Mouse (Mus musculus): ENCODE results near the gene Elmo1. TPM values are rescaled to one million over a fixed set of nuclear protein-coding genes. Genes with fewer than 3 reads are reported as not detected.
A peak's percentile ranks its signal among the peaks of the same experiment; 100 is the strongest.

Gene Elmo1
- total and polyA plus RNA-seq, 2 experiments from 2014 or later: 35.2 to 36.4 TPM

DNA sequence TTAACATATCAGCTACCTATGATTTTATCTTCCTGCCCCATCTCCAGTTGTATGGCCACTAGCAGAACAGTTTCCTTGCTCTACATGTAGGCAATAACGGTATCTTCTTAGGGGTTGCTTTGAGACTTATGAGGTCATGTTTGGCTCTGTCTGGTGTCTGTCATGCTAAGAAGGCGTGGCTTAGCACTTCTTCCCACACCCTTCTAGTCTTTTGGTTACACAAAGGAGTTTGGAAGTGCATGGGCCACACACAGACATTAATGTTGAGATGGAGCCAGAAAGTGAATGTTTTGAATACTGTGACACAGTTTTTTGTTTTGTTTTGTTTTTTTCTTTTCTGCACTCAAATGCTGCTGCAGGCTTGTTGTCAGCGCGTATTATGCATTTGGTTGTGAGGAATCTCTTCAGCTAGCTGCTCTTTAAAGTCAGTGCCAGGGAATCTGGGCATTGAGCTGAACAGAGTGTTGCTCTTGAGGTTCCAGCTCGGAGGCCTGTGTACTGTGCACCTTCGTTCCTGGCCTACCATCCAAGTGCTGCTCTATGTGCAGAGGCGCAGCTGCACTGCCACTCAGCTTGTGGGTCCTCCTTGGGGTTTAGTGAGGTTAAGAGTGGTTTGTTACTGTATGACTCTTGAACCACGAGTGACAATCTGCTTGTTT lies 31.1 kb downstream of the Elmo1 start:
- H3K36me3 ChIP-seq (ENCODE audit: insufficient read depth, low read length): no peaks in the 10 kb centered on the region
- H3K4me2 ChIP-seq (ENCODE audit: low read depth, low read length, poor library complexity, severe bottlenecking): no peak overlapping the region
- 65% methylated on average over 8 of the region's 8 CpGs for WGBS
- no peak overlapping the region for H3K9ac ChIP-seq (replicated peaks; ENCODE audit: low read length, poor library complexity, severe bottlenecking)
- TF ChIP-seq CTCF (IDR thresholded peaks at IDR 0.05): no peak
- H3K4me3 ChIP-seq (ENCODE audit: low read depth, low read length): no peak overlapping the region
- H3K27ac ChIP-seq (ENCODE audit: low read depth, low read length): no peak overlapping the region
- peak; percentile 52 for DNase-seq (ENCODE audit: low spot score)
- ATAC-seq (ENCODE audit: low FRiP score): no peak; the same call in 1 of the 2 replicates
- H3K4me1 ChIP-seq (ENCODE audit: insufficient read depth, low read length): no peaks in the 10 kb centered on the region
- H3K9me3 ChIP-seq (ENCODE audit: low read length): no peaks in the 10 kb centered on the region
- no peaks in the 10 kb centered on the region for H3K27me3 ChIP-seq (ENCODE audit: insufficient read depth, low read length)

DNA sequence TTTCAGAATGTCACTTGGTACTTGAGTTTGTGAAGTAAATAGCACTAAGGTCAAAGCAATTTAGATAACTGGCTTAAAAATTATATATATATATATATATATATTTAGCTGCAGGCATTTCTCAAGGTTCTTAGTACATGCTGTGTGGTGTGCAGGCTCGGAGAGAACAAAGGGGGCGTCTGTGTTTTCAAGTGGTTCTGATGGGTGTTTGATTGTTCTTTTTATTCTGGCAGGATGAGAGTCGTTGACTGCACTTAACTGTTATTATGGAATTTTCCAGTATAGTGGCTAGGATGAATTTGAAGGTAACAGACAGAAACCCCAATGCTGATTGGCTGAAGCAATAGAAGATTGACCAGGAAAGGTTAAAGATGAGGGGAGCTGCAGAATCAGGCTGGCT lies 33.6 kb downstream of the Elmo1 start:
- ATAC-seq (ENCODE audit: low FRiP score) (no peak), DNase-seq (ENCODE audit: low spot score) (no peak)
- Histone ChIP-seq H3K36me3 (ENCODE audit: insufficient read depth, low read length) (no peaks in the 10 kb centered on the region), H3K4me2 (ENCODE audit: low read depth, low read length, poor library complexity, severe bottlenecking) (no peak overlapping the region), H3K9me3 (ENCODE audit: low read length) (no peaks in the 10 kb centered on the region), H3K9ac (replicated peaks; ENCODE audit: low read length, poor library complexity, severe bottlenecking) (no peak overlapping the region), H3K27me3 (ENCODE audit: insufficient read depth, low read length) (no peaks in the 10 kb centered on the region), H3K4me3 (ENCODE audit: low read depth, low read length) (no peak overlapping the region), H3K27ac (ENCODE audit: low read depth, low read length) (no peak overlapping the region), H3K4me1 (ENCODE audit: insufficient read depth, low read length) (no peaks in the 10 kb centered on the region)
- TF ChIP-seq CTCF (IDR thresholded peaks at IDR 0.05): no peak
- 69% methylated on average over 3 of the region's 3 CpGs for WGBS

DNA sequence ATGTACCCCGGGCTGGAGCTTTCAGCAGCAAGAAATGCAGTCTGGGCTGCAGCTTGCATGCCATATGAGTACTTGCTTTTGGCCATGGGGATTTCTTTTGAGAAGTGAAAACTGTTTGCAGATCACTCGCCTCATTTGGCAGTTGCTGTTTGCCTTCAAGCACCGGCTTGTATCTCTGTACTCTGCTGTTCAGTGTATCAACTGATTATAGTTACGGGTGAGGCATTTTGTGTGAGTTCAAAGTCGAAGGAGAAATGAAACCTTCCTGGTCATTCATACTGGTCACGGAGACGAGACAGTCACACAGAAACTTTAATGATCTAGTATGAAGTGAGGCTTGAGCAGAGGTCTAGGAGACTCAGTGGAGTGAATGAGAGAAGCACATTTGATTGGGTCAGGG lies 34.6 kb downstream of the Elmo1 start:
- DNase-seq (ENCODE audit: low spot score): no peak
- no peak overlapping the region for H3K27ac ChIP-seq (ENCODE audit: low read depth, low read length)
- no peak overlapping the region for H3K4me2 ChIP-seq (ENCODE audit: low read depth, low read length, poor library complexity, severe bottlenecking)
- H3K4me1 ChIP-seq (ENCODE audit: insufficient read depth, low read length): no peaks in the 10 kb centered on the region
- H3K4me3 ChIP-seq (ENCODE audit: low read depth, low read length): no peak overlapping the region
- no peaks in the 10 kb centered on the region for H3K27me3 ChIP-seq (ENCODE audit: insufficient read depth, low read length)
- ATAC-seq (ENCODE audit: low FRiP score): no peak
- no peak overlapping the region for H3K9ac ChIP-seq (replicated peaks; ENCODE audit: low read length, poor library complexity, severe bottlenecking)
- no peak for TF ChIP-seq CTCF (IDR thresholded peaks at IDR 0.05)
- WGBS: 70% methylated on average over 7 of the region's 7 CpGs
- no peaks in the 10 kb centered on the region for H3K9me3 ChIP-seq (ENCODE audit: low read length)
- no peaks in the 10 kb centered on the region for H3K36me3 ChIP-seq (ENCODE audit: insufficient read depth, low read length)

DNA sequence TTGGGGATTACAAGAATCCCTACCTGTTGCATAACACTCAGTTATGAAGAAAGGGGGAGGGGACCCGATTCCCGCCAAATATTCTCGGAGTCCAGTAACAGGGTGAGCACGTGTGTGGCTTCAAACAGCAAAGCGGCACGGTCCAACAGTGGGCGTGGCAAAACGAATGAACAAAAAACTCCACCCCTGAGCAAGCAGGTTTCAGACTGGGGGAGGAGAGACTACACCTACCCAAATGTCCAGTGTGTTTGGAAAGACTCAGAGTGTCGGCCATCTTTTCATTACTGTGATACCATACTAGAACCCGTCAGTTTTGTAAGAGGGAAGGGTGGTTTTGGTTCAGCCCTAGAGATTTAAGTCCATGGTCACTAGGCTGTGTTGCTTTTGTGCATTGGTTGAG lies 35.4 kb downstream of the Elmo1 start:
- H3K4me3 ChIP-seq (ENCODE audit: low read depth, low read length): no peak overlapping the region
- no peaks in the 10 kb centered on the region for H3K36me3 ChIP-seq (ENCODE audit: insufficient read depth, low read length)
- H3K4me2 ChIP-seq (ENCODE audit: low read depth, low read length, poor library complexity, severe bottlenecking): no peak overlapping the region
- no peak for TF ChIP-seq CTCF (IDR thresholded peaks at IDR 0.05)
- 95% methylated on average over 10 of the region's 10 CpGs for WGBS
- DNase-seq (ENCODE audit: low spot score) (no peak), ATAC-seq (ENCODE audit: low FRiP score) (no peak)
- H3K9me3 ChIP-seq (ENCODE audit: low read length): no peaks in the 10 kb centered on the region
- no peak overlapping the region for H3K9ac ChIP-seq (replicated peaks; ENCODE audit: low read length, poor library complexity, severe bottlenecking)
- no peaks in the 10 kb centered on the region for H3K27me3 ChIP-seq (ENCODE audit: insufficient read depth, low read length)
- H3K4me1 ChIP-seq (ENCODE audit: insufficient read depth, low read length): no peaks in the 10 kb centered on the region
- no peak overlapping the region for H3K27ac ChIP-seq (ENCODE audit: low read depth, low read length)

DNA sequence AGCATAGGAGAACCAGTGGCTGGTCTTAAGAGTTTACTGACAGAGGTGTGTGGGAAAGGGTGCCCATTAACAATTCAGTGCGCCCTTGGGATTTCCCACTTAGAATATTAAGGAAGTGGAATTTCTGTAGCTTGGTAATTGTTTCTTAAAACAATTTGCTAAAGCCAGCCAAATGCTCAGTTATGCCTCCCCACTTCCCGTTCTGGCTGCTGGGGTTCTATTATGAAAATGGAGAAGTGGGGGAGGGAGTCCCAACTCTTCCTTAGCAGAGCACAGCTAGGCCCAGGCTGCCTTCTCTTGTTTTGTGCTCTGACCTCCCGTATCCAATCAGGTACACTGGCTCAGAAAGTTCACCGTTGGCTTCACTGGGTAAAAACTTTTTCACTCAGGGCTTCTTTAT lies 37.2 kb downstream of the Elmo1 start:
- Histone ChIP-seq H3K4me3 (ENCODE audit: low read depth, low read length) (no peak overlapping the region), H3K27me3 (ENCODE audit: insufficient read depth, low read length) (no peaks in the 10 kb centered on the region), H3K9me3 (ENCODE audit: low read length) (no peaks in the 10 kb centered on the region), H3K4me2 (ENCODE audit: low read depth, low read length, poor library complexity, severe bottlenecking) (no peak overlapping the region), H3K27ac (ENCODE audit: low read depth, low read length) (no peak overlapping the region), H3K9ac (replicated peaks; ENCODE audit: low read length, poor library complexity, severe bottlenecking) (no peak overlapping the region), H3K4me1 (ENCODE audit: insufficient read depth, low read length) (0 out of 2 replicates have a peak, but pooled peaks cover under 1% of the 10 kb centered on the region), H3K36me3 (ENCODE audit: insufficient read depth, low read length) (no peaks in the 10 kb centered on the region)
- 71% methylated on average over 4 of the region's 4 CpGs for WGBS
- no peak for TF ChIP-seq CTCF (IDR thresholded peaks at IDR 0.05)
- DNase-seq (ENCODE audit: low spot score): no peak
- ATAC-seq (ENCODE audit: low FRiP score): no peak

DNA sequence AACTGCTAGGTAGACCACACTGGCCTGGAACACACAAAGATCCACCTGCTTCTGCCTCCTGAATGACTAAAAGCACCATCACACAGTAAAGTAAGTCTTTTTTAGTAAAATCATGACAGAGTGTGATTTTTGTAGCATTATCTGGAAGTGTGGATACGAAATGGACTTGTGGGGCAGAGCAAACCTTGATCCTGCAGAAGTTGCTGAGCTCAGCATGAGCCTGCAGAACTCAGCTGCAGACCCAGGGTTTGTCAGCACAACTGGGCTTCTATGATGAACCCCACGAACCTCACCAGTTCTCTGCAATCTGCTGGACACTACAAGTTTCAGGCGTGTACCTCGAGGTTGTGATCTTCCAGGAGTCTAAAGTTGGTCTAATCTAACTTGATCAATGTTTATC lies 37.7 kb downstream of the Elmo1 start:
- no peak for TF ChIP-seq CTCF (IDR thresholded peaks at IDR 0.05)

More for the DNA sequence above, 37.7 kb downstream of the Elmo1 start:
- Histone ChIP-seq H3K4me1 (ENCODE audit: insufficient read depth, low read length) (peaks cover 4% of the 10 kb centered on the region; the same call in 1 of the 2 replicates), H3K36me3 (ENCODE audit: insufficient read depth, low read length) (no peaks in the 10 kb centered on the region), H3K4me2 (ENCODE audit: low read depth, low read length, poor library complexity, severe bottlenecking) (no peak overlapping the region), H3K9ac (replicated peaks; ENCODE audit: low read length, poor library complexity, severe bottlenecking) (no peak overlapping the region), H3K27ac (ENCODE audit: low read depth, low read length) (no peak overlapping the region), H3K27me3 (ENCODE audit: insufficient read depth, low read length) (no peaks in the 10 kb centered on the region), H3K9me3 (ENCODE audit: low read length) (no peaks in the 10 kb centered on the region), H3K4me3 (ENCODE audit: low read depth, low read length) (no peak overlapping the region)
- DNase-seq (ENCODE audit: low spot score) (no peak), ATAC-seq (ENCODE audit: low FRiP score) (no peak)
- WGBS: 91% methylated on average over 4 of the region's 4 CpGs
